Mouse (Mus musculus) heart, embryonic 11.5 days (tissue): ENCODE data around the gene Zbtb8a. TPM values are rescaled to one million over a fixed set of nuclear protein-coding genes. Genes with fewer than 3 reads are reported as not detected.

Experiments
- ATAC-seq: fragments of 200-750 bp; cut with Nextera tagmentation; replicated peaks from 2 replicates; pipeline ENCODE4 v1.8.0; 2017; ENCODE audit warnings: moderate library complexity; ENCODE audit not compliant: insufficient number of reproducible peaks, low FRiP score, low TSS enrichment
- H3K27ac ChIP-seq: fragments of 300-500 bp; sonication (generic); 2 replicates; pipeline ENCODE4 v1.5.1; 2014; ENCODE audit warnings: mild to moderate bottlenecking, low read depth, low read length
- H3K27me3 ChIP-seq: fragments of 300-500 bp; sonication (generic); 2 replicates; pipeline ENCODE4 v1.6.1; 2014; ENCODE audit warnings: mild to moderate bottlenecking, low read length, mixed read lengths; ENCODE audit not compliant: control insufficient read depth, insufficient read depth
- H3K36me3 ChIP-seq: fragments of 300-500 bp; sonication (generic); 2 replicates; pipeline ENCODE4 v1.6.1; 2014; ENCODE audit warnings: mild to moderate bottlenecking, low read length, moderate library complexity, mixed read lengths; ENCODE audit not compliant: control insufficient read depth, insufficient read depth
- H3K4me1 ChIP-seq: fragments of 300-500 bp; sonication (generic); 2 replicates; pipeline ENCODE4 v1.6.1; 2014; ENCODE audit warnings: low read length; ENCODE audit not compliant: control insufficient read depth, insufficient read depth
- H3K4me2 ChIP-seq: fragments of 300-500 bp; sonication (generic); 2 replicates; pipeline ENCODE4 v1.6.1; 2014; ENCODE audit warnings: mild to moderate bottlenecking, moderate library complexity
- H3K4me3 ChIP-seq: fragments of 300-500 bp; sonication (generic); 2 replicates; pipeline ENCODE4 v1.5.1; 2014; ENCODE audit warnings: low read depth, low read length
- H3K9ac ChIP-seq: fragments of 300-500 bp; sonication (generic); 2 replicates; pipeline ENCODE4 v1.6.1; 2014; ENCODE audit warnings: mild to moderate bottlenecking, low read depth, low read length, moderate library complexity
- H3K9me3 ChIP-seq: fragments of 300-500 bp; sonication (generic); replicated peaks from 2 replicates; pipeline ENCODE4 v1.6.1; 2016; ENCODE audit warnings: low read length; ENCODE audit not compliant: control insufficient read depth
- WGBS: fragments of 180-500 bp; shearing (Covaris S2); extraction: QIAGEN DNeasy Blood & Tissue Kit; methylation state at CpG from one replicate; pipeline ENCODE4 v1.1.7; 2014; ENCODE audit not compliant: insufficient replicate concordance; 5-methylcytosine and 5-hydroxymethylcytosine counted together
- polyA plus RNA-seq: library from polyadenylated mRNA; unstranded; fragments of >200 nt; fragmentation: Nextera tagmentation; extraction: Ambion mirVana; gene quantifications from 2 replicates; pipeline ENCODE4 v1.2.1, GENCODE M21; 2014

Zbtb8a gene
- polyA plus RNA-seq, 1 experiment from 2014 or later = 7.9 TPM

GRCm38 (mm10) chr4:129313886-129314285 is 64.0 kb downstream of the Zbtb8a start:
- ATAC-seq = no peak
- Histone ChIP-seq H3K9me3 (no peaks in the 10 kb centered on the region), H3K4me1 (no peaks in the 10 kb centered on the region), H3K36me3 (peaks cover 49% of the 10 kb centered on the region), H3K4me2 (no peak overlapping the region), H3K27me3 (no peaks in the 10 kb centered on the region), H3K4me3 (no peak overlapping the region), H3K27ac (no peak overlapping the region), H3K9ac (no peak overlapping the region)
- 81% methylated on average over 3 of the region's 3 CpGs for WGBS

- Histone ChIP-seq H3K4me3 (no peak overlapping the region), H3K27ac (no peak overlapping the region), H3K4me2 (no peak overlapping the region), H3K9me3 (no peaks in the 10 kb centered on the region), H3K9ac (no peak overlapping the region), H3K4me1 (no peaks in the 10 kb centered on the region; the same call in 1 of the 2 replicates), H3K36me3 (peaks cover 26% of the 10 kb centered on the region), H3K27me3 (no peaks in the 10 kb centered on the region)
- ATAC-seq = no peak
- WGBS = 85% methylated on average over 1 of the region's 1 CpGs
Measured at GRCm38 (mm10) chr4:129307936-129308335, 70.0 kb downstream of the Zbtb8a start.

- Histone ChIP-seq H3K4me2 (no peak overlapping the region), H3K9me3 (no peaks in the 10 kb centered on the region), H3K36me3 (peaks cover 13% of the 10 kb centered on the region), H3K4me3 (no peak overlapping the region), H3K27ac (0 out of 2 replicates have a peak overlapping the region, but pooled peaks have one; percentile 1), H3K27me3 (no peaks in the 10 kb centered on the region), H3K4me1 (no peaks in the 10 kb centered on the region; the same call in 1 of the 2 replicates), H3K9ac (no peak overlapping the region)
- no peak for ATAC-seq
- 10% methylated on average over 1 of the region's 1 CpGs for WGBS
Measured at GRCm38 (mm10) chr4:129304306-129304705, 73.6 kb downstream of the Zbtb8a start.

- Histone ChIP-seq H3K4me2 (no peak overlapping the region), H3K4me3 (no peak overlapping the region), H3K4me1 (no peaks in the 10 kb centered on the region; the same call in 1 of the 2 replicates), H3K9me3 (no peaks in the 10 kb centered on the region), H3K9ac (no peak overlapping the region), H3K36me3 (peaks cover 11% of the 10 kb centered on the region), H3K27me3 (no peaks in the 10 kb centered on the region), H3K27ac (no peak overlapping the region)
- ATAC-seq = peak; percentile 49; the same call in 1 of the 2 replicates
- 72% methylated on average over 9 of the region's 9 CpGs for WGBS
Measured at GRCm38 (mm10) chr4:129303816-129304215, 74.1 kb downstream of the Zbtb8a start.

Other genes starting within 250 kb of the Zbtb8a start
- 5.3 and 5.4 TPM in 2 replicates for gene Fndc5, start 241.1 kb downstream of the Zbtb8a start, polyA plus RNA-seq
- 18.6 and 18.7 TPM in 2 replicates for gene S100pbp, start 188.4 kb downstream of the Zbtb8a start, polyA plus RNA-seq
- 54.9 and 55.4 TPM in 2 replicates for gene Yars, start 188.4 kb downstream of the Zbtb8a start, polyA plus RNA-seq
- 0.76 and 1.5 TPM in 2 replicates for gene C77080, start 116.7 kb downstream of the Zbtb8a start, polyA plus RNA-seq
- gene Sync, start 90.5 kb downstream of the Zbtb8a start, polyA plus RNA-seq = 0.56 and 1.2 TPM in 2 replicates
- gene Rbbp4, start 42.7 kb downstream of the Zbtb8a start, polyA plus RNA-seq = 319 and 337 TPM in 2 replicates
- gene Zbtb8os, start 42.4 kb downstream of the Zbtb8a start, polyA plus RNA-seq = 54.4 and 56.5 TPM in 2 replicates
- gene Zbtb8b, start 62.7 kb upstream of the Zbtb8a start, polyA plus RNA-seq = 5.5 and 5.8 TPM in 2 replicates
- 24.1 and 24.6 TPM in 2 replicates for gene Bsdc1, start 83.5 kb upstream of the Zbtb8a start, polyA plus RNA-seq
- gene Tssk3, start 112.9 kb upstream of the Zbtb8a start, polyA plus RNA-seq = not detected in 2 replicates
- gene Fam229a, start 113.1 kb upstream of the Zbtb8a start, polyA plus RNA-seq = not detected in 2 replicates
- gene Marcksl1, start 135.5 kb upstream of the Zbtb8a start, polyA plus RNA-seq = 506 and 517 TPM in 2 replicates
- 154 and 175 TPM in 2 replicates for gene Hdac1, start 164.6 kb upstream of the Zbtb8a start, polyA plus RNA-seq
- 3.6 and 4.6 TPM in 2 replicates for gene Lck, start 195.5 kb upstream of the Zbtb8a start, polyA plus RNA-seq
- gene Fam167b, start 200.4 kb upstream of the Zbtb8a start, polyA plus RNA-seq = 3.6 TPM in 2 replicates
- gene Eif3i, start 222.5 kb upstream of the Zbtb8a start, polyA plus RNA-seq = 194 and 200 TPM in 2 replicates
- 170 and 177 TPM in 2 replicates for gene Tmem234, start 222.6 kb upstream of the Zbtb8a start, polyA plus RNA-seq
- 1.1 and 2.7 TPM in 2 replicates for gene Dcdc2b, start 236.1 kb upstream of the Zbtb8a start, polyA plus RNA-seq
- 23.3 and 24.5 TPM in 2 replicates for gene Iqcc, start 241.0 kb upstream of the Zbtb8a start, polyA plus RNA-seq
- gene Ccdc28b, start 245.8 kb upstream of the Zbtb8a start, polyA plus RNA-seq = 41.4 and 46.5 TPM in 2 replicates